Mouse (Mus musculus) embryonic fibroblast, embryonic 13.5 days (primary cell): ENCODE measurements around the gene Gsta1.
"Not testable (repeated sequence)": the region's sequence is repeated elsewhere in the genome, so short reads cannot be mapped to it uniquely, and the experiment has no call there.

Experiments used
- CTCF ChIP-seq: IDR thresholded peaks from 2 replicates; pipeline ENCODE4 v1.5.1; 2011; ENCODE audit warnings: mild to moderate bottlenecking, control low read depth, low read length, moderate library complexity, borderline replicate concordance; ENCODE audit not compliant: insufficient read depth
- POLR2A ChIP-seq: IDR thresholded peaks from 2 replicates; pipeline ENCODE4 v1.6.1; 2011; ENCODE audit warnings: low read depth, mild to moderate bottlenecking, control low read depth, low read length, moderate library complexity

DNA sequence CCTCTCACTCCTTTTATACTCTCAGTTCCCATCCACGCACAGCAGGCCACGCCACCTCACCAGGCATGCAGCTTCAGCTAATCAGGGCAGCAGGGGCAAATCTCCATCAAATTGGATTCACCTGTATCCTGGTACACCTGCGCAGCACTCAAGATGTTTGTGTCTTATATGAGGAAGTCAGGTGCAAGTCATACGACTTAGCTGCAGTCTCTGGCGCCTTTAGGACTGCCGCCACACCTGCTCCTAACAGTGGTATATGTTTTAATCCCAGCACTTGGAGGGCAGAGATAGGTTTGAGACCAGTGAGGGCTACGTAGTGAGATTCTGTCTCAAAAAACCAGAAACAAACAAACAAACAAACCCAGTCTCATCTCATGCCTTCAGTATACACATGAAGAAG lies 48.0 kb upstream of the Gsta1 start, which contains the start of gene Gsta4:
- not testable (repeated sequence) for TF ChIP-seq CTCF, POLR2A
